Mouse (Mus musculus) testis, adult 2 months (tissue): ENCODE measurements at regions not wholly inside any gene's neighbourhood (a gene's known extent, or its start where the extent isn't known, plus 50 kb on each side); places are given as distances from the start of the nearest gene placed in this dataset.

Source experiments
- CTCF ChIP-seq: fragments of 200-500 bp; IDR thresholded peaks from 2 replicates; pipeline ENCODE4 v1.5.1; 2012; ENCODE audit warnings: low read depth, mild to moderate bottlenecking, inconsistent platforms, low read length, moderate library complexity; ENCODE audit not compliant: control insufficient read depth, insufficient read depth, insufficient replicate concordance
- POLR2A ChIP-seq: fragments of 200-500 bp; IDR thresholded peaks from 2 replicates; pipeline ENCODE4 v1.6.1; 2012; ENCODE audit warnings: low read depth, mild to moderate bottlenecking, inconsistent platforms, low read length, moderate library complexity; ENCODE audit not compliant: control insufficient read depth

DNA sequence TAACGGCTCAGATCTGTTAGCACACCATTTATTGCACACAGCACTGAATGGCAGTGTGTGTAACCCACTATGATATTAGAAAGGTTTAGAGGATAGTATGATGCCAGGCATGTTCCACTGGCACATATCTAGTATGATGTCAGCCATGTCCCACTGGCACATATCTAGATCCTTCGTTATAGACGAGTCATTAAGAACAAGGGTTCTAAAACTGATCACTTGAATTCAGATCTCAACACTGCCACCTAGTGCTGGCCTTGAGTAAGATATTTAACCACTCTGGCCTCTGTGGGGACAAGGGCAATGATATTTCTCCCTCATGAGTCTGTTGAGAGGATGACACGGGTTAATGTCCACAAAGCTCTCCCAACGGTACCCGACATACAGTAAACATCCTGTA is 78.0 kb downstream of the Rwdd3 start:
- TF ChIP-seq POLR2A (no peak), CTCF (no peak)
